Mouse (Mus musculus) stomach, postnatal 0 days (tissue): ENCODE results near the gene Kcnd3.

Experiments used
- CTCF ChIP-seq: IDR thresholded peaks from 2 replicates; pipeline ENCODE4 v1.5.1; 2016; ENCODE audit warnings: antibody characterized with exemption, low read depth, mild to moderate bottlenecking, moderate library complexity
- EP300 ChIP-seq: optimal IDR thresholded peaks from 2 replicates; pipeline ENCODE3; 2016; ENCODE audit warnings: antibody characterized with exemption

- TF ChIP-seq CTCF (no peak), EP300 (no peak)
These were observed 107.3 kb downstream of the Kcnd3 start for GRCm38 (mm10) chr3:105559456-105559855.
